Mouse (Mus musculus): ENCODE measurements around the gene Clstn2.

GRCm38 (mm10) chr9:97867013-97867700 lies 165.8 kb downstream of the Clstn2 start:
- no peak for TF ChIP-seq CTCF (conservative IDR thresholded peaks at IDR 0.05 in 1 of 2, IDR thresholded peaks at IDR 0.05 in 1 of 2; ENCODE audit: low read depth in 2 of 2, low read length in 2 of 2)
- no peak for TF ChIP-seq E2F4 (IDR thresholded peaks at IDR 0.05; ENCODE audit: insufficient replicate concordance, low read depth, low read length)
- no peak for TF ChIP-seq CHD1 (IDR thresholded peaks at IDR 0.05; ENCODE audit: low read depth, low read length)

All from CH12.LX (cell line).